Mouse (Mus musculus) cerebellum, adult 18-20 months (tissue): Measurements from ENCODE around the gene Pafah2.
"Not testable (repeated sequence)": the region's sequence is repeated elsewhere in the genome, so short reads cannot be mapped to it uniquely, and the experiment has no call there.

ENCODE experiments used
- DNase-seq, 2 experiments: peaks; one replicate each; pipeline ENCODE4 v3.0.0; 2021

The Pafah2 gene

GRCm38 (mm10) chr4:134374306-134374705 is 21.8 kb upstream of the Pafah2 start:
- DNase-seq, result no peak

- DNase-seq, result no peak
Observed at GRCm38 (mm10) chr4:134378089-134378615, 18.0 kb upstream of the Pafah2 start.

GRCm38 (mm10) chr4:134379510-134379909 is 16.6 kb upstream of the Pafah2 start:
- DNase-seq, result no peak

DNA sequence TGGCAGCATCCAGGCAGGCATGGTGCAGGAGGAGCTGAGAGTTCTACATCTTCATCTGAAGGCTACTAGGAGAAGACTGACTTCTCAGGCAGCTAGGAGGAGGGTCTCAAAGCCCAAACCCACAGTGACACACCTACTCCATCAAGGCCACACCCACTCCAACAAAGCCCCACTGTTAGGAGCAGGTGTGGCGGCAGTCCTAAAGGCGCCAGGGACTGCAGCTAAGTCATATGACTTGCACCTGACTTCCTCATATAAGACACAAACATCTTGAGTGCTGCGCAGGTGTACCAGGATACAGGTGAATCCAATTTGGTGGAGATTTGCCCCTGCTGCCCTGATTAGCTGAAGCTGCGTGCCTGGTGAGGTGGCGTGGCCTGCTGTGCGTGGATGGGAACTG is 12.4 kb upstream of the Pafah2 start, which contains the start of gene Extl1:
Gene Extl1, minus strand, starts transcription at position 101 of the 400 bp plus-strand sequence.
- not testable (repeated sequence) for DNase-seq

GRCm38 (mm10) chr4:134387268-134387667 is 8.9 kb upstream of the Pafah2 start:
- DNase-seq, result no peak

- DNase-seq, result peak; percentile 78 to 80
Observed at GRCm38 (mm10) chr4:134388397-134388796, 7.7 kb upstream of the Pafah2 start.

- DNase-seq, result no peak
Observed at GRCm38 (mm10) chr4:134391636-134392035, 4.5 kb upstream of the Pafah2 start.

DNA sequence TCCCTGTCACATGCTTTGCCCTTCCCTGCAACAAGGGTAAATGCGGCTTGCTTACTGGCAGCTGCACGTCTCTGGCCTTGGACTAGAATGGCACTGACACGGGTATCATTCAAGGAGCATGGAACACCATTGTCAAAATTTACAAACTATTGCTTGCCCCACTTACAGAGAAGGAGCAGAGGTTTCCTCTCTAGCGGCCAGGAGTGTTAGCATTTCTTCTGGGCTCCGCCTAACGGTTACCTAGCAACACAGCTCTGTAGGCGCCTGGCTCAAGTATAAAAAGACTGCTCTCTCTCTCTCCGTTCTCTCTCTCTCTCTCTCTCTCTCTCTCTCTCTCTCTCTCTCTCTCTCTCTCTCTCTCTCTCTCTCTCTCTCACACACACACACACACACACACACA is 3.5 kb upstream of the Pafah2 start:
- DNase-seq, result no peak

- no peak for DNase-seq
Observed at GRCm38 (mm10) chr4:134393026-134393425, 3.1 kb upstream of the Pafah2 start.

GRCm38 (mm10) chr4:134395142-134395541 is 978 bp upstream of the Pafah2 start:
- DNase-seq, result peak in 1 of 2 experiments; percentile 25

DNA sequence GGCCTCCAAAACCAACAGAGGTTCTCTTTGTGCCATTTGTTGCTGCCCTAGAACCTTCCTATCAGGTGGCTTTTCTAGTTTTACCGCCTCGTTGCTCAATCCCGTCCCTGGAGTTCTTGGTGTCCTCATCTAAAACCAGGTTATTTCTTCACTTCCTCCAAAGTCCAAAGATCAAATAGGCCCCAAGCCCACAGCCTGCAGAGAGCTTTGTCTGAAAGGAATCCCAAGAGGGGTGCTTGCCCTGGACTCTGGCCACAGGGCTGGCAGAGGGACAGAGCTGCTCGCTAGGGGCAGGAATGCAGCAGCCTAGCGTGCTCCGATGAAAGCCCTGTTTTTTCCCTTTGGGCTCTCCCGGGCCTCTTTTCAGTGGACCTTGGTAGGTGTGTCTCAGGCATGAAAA is 1.0 kb downstream of the Pafah2 start:
- DNase-seq, result peak; percentile 57 to 63

GRCm38 (mm10) chr4:134397732-134398131 is 1.6 kb downstream of the Pafah2 start:
- no peak for DNase-seq

GRCm38 (mm10) chr4:134400206-134400605 is 4.1 kb downstream of the Pafah2 start:
- DNase-seq, result no peak

GRCm38 (mm10) chr4:134401181-134401661 is 5.1 kb downstream of the Pafah2 start:
- DNase-seq, result peak in 1 of 2 experiments; percentile 42

- no peak for DNase-seq
Observed at GRCm38 (mm10) chr4:134401856-134402570, 5.9 kb downstream of the Pafah2 start.

DNA sequence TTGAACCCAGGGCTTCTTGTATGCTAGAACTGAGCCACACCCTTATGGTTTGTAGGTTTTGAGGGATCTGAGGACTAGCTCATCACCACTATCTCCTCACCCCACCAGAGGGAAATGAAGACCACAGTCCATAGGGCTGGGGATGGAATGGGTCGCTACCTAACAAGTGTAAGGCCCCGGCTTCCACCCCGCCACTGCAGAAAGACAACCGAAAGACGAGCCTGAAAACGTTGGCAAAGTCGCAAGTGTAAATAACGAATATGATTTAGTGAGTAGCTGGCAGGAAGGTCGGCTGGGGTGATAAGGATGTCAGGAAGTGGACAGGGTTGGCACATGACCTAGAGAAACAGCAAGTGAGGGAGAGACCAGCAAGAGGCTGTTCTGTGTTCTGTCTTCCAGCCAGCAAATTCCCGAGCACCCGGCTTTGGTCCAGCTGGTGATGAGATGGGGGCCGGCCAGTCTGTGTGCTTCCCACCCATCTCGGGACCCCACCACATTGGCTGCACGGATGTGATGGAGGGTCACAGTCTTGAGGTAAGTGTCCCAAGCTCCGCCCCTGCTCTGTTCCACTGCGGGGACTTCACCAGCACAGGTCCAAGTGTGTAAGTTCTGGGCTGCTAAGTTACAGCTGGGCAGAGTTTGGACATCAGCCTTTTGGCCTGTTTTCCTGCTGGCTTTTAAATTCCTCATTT is 6.6 kb downstream of the Pafah2 start:
- no peak for DNase-seq

- no peak for DNase-seq
Observed at GRCm38 (mm10) chr4:134403721-134404120, 7.6 kb downstream of the Pafah2 start.

- DNase-seq, result no peak
Observed at GRCm38 (mm10) chr4:134409286-134409685, 13.2 kb downstream of the Pafah2 start.

DNA sequence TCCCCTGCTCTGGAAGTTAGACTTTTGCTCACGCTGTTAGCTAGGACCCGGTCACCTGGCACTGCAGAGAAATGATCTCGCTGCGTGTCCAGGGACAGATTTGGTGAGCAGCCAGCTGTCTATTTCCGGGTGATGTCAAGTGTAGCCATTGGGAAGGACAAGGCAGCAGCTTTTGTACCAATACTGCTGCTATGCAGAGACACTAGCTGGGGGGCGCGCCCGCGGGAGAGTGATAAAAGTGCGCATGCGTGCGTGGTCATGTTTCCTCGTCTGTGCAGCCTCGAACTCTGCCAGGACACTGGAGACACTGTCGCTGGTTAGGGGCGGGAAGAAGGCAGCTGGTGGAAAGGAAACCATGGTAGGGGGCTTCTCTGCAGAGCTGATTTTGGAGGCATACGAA is 20.1 kb downstream of the Pafah2 start:
- peak; percentile 60 to 64 for DNase-seq

GRCm38 (mm10) chr4:134416602-134417001 is 20.5 kb downstream of the Pafah2 start:
- no peak for DNase-seq

GRCm38 (mm10) chr4:134417111-134417510 is 21.0 kb downstream of the Pafah2 start:
- DNase-seq, result no peak

DNA sequence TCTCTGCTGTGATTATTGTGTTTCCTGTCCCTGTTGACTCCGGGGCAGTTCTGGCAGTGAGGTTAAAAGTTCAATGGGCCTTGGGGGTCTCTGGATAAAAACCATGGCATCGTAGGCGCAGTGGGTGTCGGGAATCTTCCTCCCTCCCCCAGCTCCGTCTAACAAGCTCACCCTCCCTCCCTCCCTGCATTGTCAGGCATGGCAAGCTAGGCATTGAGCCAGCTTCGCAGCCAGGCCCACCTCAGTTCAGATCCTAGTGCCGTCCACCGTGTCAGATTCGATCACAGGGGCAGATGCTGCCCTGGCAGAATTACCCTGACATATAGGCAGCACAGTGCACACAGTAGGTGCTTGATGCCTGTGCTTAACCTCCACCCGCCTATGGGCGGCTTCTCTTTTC is 25.9 kb downstream of the Pafah2 start:
- DNase-seq, result no peak

DNA sequence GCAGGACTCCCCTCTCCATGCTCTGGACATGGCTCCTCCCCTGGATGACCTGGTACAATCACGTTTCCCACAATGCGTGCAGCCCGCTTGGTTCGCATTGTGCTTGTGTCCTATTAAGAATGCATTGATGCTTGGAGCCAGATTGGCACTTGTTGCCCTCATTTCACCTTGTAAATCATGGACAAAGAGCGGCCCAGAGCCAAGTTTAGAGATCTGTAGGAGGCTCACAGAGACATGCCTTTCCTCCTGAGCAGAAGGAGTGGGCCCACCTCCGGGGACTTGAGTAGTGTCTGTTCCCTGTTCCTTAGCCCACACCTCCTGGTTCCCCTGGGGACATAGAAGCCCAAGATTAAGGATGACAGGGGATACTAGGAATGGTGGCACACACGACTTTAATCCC is 27.8 kb downstream of the Pafah2 start:
- no peak for DNase-seq

DNA sequence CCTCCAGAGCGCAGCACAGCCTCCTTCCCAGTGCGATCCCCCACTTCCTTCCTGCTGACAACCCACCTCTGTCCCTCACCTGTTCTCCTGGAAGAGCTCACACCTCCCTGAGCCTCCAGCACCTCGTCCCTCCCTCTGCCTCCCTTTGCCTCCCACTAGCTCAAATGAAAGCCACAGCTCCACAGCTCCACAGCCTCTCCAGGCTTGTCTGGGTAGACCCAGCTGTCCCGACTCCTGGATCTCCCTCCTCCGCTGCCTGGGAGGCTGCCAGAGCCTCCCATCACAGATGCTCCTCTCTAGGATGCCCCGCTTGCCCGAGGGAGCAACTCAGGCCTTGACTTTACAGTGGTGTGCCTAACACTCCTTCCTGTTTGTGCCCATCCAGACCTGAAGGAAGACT is 29.0 kb downstream of the Pafah2 start:
- DNase-seq, result no peak
